Mouse (Mus musculus): ENCODE data around the gene Gm28308.

DNA sequence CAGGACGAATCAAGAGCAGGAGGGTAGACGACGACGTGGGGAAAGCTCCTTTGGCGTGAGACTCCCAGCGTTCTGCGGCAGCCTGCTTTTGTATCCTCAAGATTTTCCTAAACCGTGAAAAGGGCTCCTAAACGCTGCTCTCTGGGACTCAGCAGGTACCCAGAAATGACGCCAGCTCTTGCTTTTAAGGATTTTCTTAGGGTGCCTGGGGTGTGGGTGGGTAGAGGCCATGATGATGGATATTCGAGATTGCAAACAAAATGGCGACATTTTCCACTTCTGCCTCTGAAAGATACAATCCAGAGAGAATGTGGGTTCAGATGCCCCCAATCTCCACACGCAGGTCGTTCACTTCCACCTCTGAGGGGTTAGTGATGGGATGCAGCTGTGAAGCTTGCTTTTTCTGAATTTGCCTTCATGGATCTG, 45.4 kb downstream of the Gm28308 start:
- TF ChIP-seq POLR2A (IDR thresholded peaks at IDR 0.05; ENCODE audit: borderline replicate concordance, insufficient read depth, low read length), result no peak
- no peak for TF ChIP-seq CTCF (IDR thresholded peaks at IDR 0.05; ENCODE audit: borderline replicate concordance, insufficient read depth, low read depth, low read length)

All from cerebellum, adult 2 months (tissue).